Mouse (Mus musculus): ENCODE results near the gene Rap1gap.

The Rap1gap gene

DNA sequence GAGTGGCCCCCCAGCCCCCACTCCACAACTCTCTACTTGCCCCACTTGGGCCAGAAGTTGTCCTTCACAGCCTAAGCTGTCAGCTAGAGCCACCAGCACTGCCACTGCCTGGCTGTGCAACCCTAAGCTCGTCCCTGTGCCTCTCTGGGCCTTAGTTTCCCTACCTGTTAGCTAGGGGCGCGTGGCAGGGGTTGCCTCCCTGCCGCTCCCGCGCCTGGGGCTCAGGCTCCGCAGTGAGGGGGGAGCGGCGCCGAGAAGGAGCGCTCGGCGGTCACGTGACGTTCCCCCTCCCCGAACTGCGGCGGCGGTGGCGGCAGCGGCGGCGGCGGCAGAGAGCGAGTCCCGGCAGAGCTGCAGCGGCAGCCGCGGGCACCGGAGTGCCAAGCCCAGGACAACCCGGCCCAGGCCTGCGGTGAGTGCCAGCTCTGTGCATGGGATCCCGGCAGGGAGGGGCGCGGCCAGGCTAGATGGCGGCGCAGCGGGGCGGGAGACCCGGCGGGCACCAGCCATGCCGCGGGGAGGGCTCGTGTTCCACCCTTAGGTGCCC lies at the start of gene Rap1gap:
TSS of gene Rap1gap (plus strand) at position 294 of the 547 bp plus-strand sequence.
- no peak for DNase-seq (ENCODE audit: low spot score)

DNA sequence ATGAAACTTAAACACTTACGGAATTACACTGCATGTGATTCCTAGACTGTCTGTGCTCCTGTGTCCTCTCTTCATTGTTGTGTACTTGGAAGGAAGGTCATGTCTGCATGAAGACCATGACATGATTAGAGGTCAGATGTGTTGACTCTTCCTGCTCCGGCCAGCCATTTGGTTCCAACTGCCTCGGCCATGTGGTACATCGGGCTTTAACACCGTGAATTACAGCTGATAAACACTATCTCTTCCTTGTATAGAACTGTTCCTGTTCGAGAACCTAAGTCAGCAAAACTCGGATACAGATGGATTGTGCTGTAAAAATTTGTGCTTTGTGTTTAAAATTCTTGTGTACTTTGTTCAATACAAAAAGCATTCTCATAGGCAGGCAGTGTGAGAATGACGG lies 41.7 kb upstream of the Rap1gap start:
- no peak for DNase-seq (ENCODE audit: low spot score)

DNA sequence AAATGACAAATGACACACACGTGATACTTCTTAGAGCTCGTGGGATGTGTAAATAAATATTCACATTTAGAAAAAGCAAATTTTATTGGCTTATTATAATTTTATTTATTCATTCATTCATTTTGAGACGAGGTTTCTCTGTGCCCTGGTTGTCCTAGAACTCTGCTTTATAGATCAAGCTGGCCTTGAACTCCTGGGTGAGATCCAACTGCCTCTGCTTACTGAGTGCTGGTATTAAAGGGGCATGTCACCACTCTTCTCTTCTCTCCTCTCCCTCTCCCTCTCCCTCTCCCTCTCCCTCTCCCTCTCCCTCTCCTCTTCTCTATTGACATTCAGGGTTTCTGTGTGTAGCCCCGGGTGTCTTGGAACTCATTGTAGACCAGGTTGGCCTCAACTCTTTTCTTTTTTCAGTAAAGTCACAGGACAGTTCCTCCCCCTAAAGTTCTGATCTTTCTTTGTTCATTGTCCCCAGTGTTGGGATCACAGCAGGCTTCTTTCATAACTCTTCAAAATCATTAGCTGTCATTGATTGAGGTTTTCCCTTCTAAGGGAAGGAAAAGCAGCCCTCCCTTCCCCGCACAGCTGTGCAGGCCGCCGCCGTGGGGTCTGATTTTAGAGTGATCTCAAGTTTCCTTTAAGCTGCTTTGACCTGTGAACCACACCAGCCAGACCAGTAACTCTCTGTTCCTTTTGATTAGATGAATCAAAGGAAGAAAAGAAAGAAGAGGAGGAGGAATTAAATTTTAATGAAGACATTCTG lies 36.9 kb upstream of the Rap1gap start:
- no peak for DNase-seq (ENCODE audit: low spot score)

DNA sequence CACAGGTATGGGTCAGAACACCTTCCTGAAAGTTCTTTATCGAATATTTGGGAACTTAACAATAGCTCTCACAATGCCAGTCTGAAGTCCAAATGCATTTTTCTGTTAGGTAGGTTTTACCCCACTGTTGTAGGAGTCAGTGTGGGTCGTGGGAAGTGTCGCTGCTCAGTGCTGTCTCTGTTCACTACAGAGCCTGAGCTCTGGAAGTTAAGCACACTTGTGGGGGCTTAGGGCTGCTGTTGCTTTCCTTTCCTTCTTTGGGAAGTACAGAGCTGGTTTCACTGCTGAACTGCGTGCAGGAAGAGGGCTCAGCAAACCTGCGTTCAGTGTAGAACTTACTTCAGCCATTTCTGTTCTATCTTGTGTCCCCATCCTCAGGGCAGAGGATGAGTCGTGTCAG lies 36.1 kb upstream of the Rap1gap start:
- no peak for DNase-seq (ENCODE audit: low spot score)

DNA sequence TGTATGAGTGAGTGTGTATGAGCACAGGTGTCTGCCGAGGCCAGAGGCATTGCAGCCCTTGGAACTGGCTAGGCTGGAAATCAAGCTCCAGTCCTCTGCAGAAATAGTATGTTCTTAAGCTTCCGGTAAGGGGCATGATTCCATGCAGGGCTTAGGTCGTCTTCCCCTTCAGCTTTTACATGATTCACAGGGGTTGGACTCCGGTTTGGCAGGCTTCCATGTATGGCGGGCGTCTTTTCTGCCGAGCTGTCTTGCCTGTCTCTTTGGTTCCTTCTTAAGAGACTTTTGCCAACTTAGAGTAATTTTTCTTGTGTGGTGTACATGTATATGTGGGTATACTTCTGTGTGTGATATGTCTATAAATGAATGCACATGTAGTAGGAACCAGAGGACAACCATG lies 35.2 kb upstream of the Rap1gap start:
- DNase-seq (ENCODE audit: low spot score) = no peak

DNA sequence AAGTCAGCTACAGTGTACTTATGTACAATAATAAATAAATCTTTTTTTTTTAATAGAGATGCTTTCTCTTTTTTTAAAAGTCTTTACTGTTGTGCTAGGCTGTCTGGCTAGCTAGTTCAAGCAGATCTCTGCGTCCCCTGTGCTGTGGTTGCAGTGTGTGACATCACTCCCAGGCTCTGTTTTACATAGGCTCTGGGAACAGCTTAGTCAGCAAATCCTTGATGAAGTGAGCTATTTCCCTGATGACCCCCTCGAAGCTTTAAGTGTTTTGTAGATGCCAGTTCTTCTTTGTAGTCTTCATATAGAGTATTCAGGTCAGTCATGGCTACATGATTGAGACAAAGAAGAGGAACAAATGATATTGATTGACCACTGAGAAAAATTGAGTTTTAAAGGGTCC lies 34.4 kb upstream of the Rap1gap start:
- DNase-seq (ENCODE audit: low spot score) = no peak

DNA sequence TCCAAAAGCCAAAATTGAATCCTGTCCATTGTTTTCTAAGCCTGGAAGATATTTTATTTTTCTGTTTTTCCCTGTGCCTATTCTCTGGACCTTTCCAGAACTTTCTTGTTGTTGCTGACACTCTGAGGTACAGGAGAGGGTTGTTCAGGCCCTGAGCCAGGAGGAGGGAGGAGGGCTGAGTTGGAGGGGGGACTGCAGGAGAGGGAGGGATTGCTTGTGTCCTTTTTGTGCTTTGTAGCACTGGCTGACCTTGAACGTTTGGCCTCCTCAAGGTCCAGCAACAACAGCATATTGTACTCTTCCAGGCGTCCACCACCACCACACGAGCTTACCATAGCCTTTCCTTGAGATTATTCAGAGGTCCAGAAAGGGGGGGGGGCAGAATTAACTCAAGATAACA lies 32.9 kb upstream of the Rap1gap start:
- DNase-seq (ENCODE audit: low spot score) = no peak

DNA sequence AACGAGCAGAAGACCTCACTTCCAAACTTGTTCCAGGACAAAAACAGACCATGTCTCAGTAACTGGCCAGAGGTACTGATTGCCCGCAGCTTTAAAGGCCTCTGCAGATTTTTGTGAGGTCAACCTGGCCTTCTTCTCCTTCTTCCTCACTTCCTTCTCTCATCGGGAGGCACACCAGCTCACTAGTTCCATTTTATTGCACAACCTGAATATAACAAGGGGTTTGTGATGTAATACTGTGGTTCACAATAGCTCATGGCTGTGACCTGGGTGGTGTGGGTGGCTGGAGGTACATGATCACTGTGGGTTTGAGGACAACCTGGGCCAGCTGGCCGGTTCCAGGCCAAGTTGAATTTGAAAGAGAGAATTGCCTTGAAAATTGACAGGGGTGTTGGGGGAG lies 31.1 kb upstream of the Rap1gap start:
- no peak for DNase-seq (ENCODE audit: low spot score)

DNA sequence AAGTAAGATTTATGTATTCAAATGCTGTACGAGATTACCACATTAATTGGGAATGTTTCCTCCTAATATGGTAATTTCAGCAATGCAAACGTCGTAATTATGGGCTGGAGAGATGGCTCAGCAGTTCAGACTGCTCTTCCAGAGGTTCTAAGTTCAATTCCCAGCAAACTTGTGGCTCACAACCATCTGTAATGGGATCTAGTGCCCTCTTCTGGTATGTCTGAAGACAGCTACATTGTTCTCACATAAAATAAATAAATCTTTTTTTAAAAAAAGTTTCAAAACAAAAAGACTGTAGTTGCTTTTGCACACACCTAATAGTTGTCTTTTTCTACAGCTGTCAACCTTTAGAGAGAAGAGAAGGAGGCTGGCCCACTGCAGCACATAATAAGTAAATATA lies 27.9 kb upstream of the Rap1gap start:
- DNase-seq (ENCODE audit: low spot score) = no peak

DNA sequence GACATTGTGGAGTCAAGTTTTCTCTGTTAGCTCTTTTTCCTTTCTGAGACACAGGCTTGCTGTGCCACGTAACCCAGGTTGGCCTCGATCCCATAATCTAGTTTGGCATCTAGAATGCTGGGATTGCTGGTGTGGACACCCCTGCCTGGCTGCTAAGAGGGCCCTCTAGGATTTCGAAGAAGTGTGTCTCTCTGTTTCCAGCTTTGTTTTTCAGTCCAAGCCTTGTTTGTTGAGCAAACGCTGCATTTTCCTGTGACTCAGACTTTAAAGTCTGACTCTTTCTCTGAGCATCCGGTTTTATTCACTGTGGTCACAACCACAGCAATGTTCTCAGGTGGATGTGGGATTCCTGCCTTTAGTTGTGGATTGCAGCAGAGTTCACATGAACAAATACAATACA lies 23.0 kb upstream of the Rap1gap start:
- DNase-seq (ENCODE audit: low spot score) = peak; percentile 36

DNA sequence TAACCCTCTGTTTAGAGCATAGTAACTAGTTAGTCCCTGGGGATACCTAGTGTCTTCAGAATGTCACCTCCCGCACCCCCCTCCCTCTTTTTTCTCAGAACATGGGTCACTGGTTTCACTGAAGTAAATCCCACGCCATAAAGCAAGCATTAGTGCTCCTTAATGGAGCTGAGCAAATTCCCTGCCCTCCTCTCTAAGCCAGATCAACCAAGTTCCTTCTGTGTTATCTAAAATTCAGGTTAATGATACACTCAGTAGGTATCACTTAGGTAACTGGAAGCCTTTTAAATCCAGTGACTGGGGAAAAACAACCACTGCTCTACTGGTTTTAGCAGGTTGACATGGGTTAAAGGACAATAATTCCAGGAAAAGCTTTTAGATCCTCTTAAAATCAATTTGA lies 22.4 kb upstream of the Rap1gap start:
- DNase-seq (ENCODE audit: low spot score) = peak; percentile 51

DNA sequence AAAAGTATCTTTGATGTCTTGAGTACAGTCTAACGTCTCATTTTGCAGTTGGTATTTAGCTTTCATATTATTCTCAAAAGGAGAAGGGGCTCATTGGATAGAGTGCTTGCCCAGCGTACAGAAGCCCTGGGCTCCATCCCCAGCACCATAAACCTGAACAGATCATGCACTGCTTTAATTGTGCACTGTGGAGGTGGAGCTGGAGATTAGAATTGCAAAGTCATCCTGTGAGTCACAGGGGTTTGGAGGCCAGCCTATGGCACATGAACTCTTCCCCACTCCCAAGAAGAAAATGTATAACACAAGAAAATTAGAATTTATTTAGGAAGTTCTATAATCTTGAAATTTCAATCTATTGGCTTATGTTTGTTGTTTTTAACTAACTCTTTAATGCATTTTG lies 21.1 kb upstream of the Rap1gap start:
- DNase-seq (ENCODE audit: low spot score) = peak; percentile 27

DNA sequence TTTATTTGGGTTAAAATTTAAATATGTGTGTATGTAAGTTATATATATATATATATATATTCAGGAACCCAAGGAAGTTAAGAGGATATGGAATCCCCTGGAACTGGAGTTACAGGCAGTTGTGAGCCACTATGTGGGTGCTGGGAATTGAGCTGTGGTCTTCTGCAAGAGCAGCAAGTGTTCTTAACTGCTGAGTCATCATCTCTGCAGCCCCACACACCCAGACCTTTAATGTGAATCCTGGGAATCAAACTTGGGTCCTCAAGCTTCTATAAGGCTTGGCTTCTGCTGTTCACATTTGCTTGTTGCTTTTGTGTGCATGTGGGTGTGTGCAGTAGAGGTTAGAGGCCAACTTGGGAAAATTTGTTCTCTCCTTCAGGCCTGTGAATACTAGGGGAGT lies 18.3 kb upstream of the Rap1gap start:
- DNase-seq (ENCODE audit: low spot score) = no peak

DNA sequence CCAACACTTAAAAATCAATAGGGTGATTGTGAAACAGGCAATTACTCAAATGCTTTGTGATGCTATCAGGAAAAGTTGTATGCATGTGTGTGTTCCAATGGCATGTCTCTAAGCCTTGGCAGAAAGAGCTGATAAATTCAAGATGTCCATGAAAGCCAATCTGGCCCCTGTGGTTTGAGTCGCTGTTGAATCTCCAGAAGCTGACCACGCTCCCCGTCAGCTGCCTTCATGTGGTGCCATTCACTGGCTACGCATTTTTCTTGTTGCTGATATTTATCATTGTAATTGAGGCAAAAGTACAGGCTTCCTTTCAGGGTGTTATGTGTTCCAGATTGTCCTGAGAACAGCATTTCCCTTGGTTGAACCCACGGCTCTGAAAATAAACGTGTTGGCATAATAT lies 16.9 kb upstream of the Rap1gap start:
- DNase-seq (ENCODE audit: low spot score) = no peak

DNA sequence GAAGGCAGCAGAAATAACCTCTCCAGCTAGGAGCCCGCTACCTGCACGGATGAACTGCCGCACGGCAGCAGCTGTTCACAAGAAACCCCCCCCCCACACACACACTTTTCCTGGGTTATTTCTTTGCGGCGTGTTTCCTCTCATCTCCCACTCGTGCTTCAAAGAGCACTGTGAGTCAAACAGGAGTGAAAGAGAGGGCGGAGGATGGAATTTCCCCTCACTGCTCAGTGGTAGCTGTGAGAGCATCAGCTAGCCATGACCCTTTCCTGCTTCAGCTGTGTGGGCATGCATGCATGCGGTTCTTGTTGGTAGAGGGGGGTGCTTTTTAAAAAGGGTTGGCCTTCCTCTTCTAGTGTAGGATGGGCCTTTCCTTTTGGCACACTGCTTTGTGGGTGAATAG lies 16.3 kb upstream of the Rap1gap start:
- no peak for DNase-seq (ENCODE audit: low spot score)

DNA sequence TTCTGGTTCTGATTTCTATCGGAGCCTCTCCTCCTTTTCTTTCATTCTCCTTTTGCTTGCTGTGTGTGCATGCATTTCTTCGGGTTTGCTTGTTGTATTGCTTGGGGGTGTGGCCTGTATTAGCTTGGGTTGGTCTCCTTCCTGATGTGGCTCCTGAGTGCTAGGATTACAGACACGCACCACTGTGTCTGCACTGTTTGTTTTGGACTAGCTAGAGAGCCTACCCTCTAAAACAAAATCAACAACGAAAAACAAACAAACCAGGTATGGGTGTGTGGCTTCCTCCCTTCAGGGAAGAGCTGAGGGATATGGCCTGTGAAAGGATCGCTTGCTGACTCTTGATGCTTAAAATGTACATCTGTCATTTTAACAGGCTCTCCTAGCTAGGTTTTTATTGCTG lies 13.6 kb upstream of the Rap1gap start:
- peak; percentile 53 for DNase-seq (ENCODE audit: low spot score)

DNA sequence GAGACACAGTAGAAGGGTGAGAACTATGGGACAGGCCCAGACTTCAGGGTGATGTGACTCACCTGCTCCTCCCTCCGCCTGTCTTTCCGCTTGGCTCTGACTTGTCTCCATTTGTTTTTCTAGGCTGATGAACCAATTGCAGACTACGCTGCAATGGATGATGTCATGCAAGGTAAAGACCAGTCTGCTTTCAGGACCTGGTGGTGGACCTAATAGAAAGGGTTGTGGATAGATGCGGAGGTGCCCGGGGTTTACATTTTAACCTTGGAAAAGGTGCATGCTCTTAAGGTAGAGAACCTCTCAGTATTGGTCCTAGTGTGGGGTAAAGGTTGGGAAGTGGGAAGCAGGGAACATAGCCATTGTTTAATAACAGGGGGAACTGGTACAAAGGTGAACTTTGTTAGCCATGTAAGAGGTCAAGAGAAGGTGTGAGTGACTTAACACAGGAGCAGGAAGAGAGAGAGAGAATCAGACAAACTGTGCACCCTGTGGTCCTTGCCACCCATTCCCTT lies 11.6 kb upstream of the Rap1gap start:
- peak; percentile 59 for DNase-seq (ENCODE audit: low spot score)

DNA sequence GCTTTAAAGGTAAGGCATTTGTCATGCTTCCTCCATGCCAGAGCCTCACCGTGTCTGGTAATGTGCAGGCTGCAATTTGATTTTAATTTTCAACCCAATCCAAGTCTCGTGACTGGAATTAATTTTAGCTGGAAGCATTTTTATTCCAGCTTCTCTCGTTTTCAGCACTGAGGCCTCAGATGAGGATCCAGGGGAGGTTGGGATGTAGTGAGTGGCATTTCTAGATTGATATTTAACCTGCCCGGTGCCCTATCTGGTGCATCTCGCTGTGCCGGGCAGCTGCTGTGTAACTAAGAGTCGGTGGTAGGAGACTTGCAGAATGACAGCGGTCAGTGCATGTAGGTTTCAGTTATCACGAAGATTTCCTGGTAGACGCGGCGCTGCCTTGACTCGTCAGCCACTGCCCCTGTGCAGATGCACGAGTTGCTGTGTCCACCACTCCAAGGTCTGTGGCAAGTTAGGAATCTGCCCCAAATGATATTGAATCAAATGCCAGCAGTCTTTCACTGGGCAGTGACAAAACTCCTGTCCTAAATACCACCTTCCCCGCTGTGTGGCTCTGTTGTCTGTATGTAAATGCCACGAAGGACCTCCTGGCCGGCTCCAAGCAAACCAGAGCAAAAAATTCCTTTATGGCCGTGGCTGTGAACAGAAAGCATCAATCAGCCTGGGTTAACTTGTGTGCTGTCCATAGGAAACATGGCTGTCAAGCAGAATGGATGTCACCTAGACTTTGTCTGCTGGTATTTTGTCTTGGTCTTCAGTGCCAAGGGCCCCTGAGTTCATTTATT lies 9.1 kb upstream of the Rap1gap start:
- DNase-seq (ENCODE audit: low spot score) = no peak

DNA sequence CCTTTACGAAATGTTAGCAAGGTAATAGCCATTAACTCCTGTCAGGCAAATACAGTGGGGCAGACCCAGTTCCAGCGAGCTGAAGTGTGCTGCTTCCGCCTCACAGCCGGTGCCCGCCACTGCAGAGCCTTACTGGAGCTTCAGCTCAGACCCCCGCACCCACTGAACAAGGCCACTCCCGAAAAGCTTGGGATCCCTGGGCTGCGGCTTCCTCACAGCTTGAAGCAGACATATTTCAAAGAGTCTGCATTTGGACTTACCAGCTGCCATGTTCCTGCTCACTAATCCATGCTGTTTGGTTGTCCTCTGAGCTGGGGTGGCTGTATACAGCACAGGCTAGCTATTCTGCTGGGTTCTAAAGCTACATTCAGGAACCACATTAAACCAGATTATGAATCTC lies 6.9 kb upstream of the Rap1gap start:
- DNase-seq (ENCODE audit: low spot score) = no peak

DNA sequence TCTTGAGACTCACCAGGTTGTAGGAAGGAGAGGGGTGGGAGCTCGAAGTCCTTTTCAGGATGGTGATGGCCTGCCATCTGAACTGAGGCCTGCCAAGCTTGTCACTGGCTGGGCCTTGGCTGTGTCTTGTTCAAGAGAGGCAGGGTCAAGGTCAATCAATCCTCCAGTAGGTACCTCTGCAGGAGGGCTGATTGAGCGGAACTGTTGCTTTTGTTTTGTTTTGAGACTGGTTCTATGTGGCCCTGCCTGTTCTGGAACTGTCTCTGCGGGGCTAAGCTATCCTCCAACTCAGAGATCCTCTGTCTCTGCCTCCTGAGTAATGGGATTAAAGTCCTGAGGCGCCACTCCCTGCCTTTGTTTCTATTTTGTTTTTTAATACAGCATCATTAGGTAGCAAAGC lies 5.0 kb upstream of the Rap1gap start:
- no peak for DNase-seq (ENCODE audit: low spot score)

DNA sequence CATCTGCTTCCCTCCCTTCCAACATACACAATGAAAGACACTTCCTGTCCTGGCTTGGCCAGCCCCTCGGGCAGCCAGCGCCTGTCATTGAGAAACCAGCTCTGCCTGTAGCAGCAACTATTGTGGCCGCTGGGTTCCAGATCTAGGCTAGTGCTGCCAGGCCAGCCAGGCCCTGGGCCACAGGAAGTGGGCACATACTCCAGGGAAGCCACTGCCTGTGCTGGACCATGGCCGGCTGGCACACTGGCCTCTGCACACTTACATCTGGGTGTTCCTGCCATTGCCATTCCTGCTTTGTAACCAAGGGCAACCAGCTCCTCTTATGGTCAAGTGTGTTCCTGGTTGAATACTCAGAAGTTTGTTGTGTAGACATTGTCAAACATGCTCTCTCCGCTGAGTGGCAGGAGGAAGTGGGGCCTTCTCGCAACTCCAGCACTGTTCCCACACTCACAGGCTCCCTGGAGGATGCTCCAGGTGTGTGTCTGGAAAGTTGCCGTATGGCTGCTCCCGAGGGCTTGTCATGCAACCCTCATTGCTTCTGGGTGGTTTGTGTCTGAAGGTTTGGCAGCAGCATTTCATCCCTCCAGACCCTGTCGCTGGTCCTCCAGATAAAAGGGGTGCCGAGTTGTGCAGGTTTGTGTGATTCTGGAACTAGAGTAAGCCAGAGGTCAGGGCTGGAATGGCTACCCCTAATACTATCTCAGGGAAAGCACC lies 4.0 kb upstream of the Rap1gap start:
- DNase-seq (ENCODE audit: low spot score) = no peak

DNA sequence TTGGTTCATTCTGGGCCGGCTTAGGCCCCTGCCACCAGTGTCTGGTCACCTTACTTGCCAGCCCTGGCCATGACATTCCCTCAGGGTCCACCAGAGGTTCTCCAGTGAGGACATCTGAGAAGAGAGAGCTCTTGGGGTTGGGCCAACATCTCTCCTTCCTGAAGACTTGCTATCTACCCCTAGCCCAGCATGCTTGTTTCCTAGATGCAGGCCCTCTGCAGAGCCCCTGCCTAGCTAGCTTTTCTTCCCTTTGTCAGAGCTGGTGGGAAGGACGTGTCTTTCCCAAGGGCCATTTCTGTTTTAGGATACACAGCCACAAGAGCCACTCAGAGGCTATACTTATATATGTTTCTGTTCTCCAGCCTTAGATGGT lies 3.5 kb upstream of the Rap1gap start:
- DNase-seq (ENCODE audit: low spot score) = no peak

DNA sequence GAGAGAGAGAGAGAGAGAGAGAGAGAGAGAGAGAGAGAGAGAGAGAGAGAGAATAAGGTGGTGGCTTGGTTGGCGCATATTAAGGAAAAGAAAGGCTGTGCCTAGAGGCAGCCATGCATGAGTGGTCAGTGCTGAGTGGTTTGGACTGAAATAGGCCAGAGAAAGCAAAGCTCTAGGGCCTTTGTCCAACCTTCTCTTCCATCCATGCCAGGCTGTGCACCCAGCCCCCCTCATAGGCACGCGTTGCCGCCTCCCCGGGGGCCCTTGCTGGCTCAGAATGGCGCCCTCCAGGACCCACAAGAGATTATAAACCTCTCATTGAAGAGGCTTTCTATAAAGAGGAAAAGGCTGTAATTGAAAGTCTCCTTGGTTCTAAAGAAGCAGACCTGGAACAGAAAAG lies 3.0 kb upstream of the Rap1gap start:
- no peak for DNase-seq (ENCODE audit: low spot score)
